Mouse (Mus musculus) embryo, embryonic 11 days (tissue): ENCODE data around the gene Gm19402.

Experiments used
- DNase-seq: peaks from one replicate; pipeline ENCODE4 v3.0.0-alpha.2; 2015

Gm19402 gene

DNA sequence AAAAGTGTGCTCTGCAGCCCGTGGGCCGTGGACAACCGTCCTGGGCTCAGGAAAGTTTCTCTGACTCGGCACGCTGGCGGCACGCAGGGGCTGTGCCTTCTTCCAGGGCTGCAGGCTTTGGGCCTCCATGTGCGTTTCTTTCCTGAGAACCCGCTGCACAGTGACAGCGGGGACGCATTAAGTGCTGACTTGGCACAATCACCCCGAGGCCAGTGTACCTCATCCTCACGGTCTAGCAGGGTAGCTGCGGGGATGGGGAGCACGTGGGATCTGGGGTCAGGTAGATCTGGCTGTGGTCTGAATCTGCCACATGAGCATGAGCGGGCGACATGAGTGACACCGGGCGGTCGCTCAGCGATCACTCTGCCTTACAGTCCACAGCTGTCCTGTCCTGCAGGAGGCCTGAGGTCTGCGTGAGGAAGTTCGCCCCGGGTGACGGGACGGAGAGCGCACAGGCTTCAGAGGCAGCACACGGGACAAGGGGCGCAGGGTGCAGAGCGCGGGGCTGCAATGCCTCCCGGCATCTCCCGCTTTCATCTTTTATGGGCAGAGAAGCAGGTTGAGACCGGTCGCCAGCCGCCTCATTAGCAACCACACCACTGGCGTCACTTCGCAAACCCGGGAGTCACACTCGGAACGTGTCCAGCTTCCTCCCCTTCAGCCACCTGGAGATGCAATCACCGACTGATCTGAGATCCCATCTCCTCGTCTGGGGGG, 26.4 kb downstream of the Gm19402 start:
- DNase-seq = peak; percentile 16

GRCm38 (mm10) chr10:77658286-77658994, 32.1 kb downstream of the Gm19402 start:
- DNase-seq = no peak

DNA sequence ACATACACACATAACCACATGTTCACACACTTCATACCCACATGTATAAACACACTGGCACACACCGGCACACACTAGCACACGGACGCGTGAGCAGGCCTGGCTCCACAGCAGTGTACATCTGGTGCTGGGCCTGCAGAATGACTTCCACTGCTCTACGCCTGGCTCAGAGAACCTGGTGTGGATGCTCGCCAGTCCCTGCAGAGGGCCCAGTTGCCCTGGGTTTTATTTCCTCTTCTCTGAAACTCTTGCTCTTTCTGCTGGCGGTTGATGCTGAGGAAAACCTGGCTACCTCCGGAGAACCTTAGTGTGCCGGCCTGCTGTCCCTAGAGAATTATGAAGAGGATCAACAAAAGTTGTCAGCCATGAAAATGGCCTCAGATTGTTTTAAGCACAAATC, 38.5 kb downstream of the Gm19402 start:
- no peak for DNase-seq

DNA sequence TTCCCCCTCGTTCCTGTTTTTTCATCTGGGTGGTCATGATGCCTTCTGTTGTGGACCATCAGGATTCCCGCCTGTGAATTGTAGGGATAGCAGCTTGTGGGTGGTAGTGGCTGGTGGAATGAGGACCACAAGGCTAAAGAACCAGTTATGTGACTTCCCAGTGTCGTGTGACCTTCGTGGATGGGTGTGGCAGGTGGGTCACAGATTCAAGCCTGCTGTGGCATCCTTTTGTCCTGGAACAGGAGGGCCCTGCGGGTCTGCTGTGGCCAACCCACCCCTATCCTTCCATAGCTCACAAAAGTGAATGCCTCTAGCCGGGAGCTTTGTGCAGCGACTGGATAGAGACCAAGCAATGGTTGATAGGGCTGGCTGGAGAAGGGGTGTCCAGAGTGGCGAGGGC, 42.7 kb downstream of the Gm19402 start:
- DNase-seq = no peak

- no peak for DNase-seq
Observed at GRCm38 (mm10) chr10:77647461-77647860, 43.1 kb downstream of the Gm19402 start.

DNA sequence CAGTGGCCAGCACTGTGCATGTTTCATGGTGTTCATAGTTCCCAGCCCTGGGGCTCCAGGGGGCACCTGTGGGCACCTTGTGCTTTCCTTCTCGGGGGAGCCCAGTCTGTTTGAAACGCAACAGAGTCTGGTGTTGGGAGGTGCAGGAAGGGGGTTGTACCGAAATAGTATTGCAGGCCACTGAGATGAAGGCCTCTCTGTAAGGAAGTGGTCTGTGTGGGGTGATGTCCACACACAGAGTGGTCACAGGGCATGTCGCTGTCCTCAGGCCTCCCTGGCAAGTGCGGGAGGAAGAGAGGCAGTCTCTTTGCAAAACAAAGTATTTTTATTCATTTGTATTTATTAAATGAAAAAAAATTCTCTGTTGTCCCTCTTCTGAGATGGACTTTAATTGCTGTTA, 45.0 kb downstream of the Gm19402 start:
- DNase-seq = no peak

DNA sequence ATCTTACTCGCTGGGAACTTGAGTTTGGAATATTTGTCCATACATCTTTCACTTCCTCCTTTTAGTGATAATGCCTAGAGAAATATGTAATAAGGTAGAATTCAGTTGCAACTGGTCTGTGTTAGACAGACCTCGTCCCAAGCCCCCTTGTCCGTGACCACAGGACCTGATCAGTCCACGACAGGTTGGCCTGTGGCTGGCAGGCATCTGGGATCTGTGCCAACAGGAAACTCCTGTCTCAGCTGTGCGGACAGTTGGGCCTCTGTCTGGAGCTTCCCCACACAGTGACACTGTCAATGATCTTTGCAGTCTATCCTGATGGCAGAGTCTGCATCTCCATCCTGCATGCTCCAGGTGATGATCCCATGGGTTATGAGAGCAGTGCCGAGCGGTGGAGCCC, 47.4 kb downstream of the Gm19402 start:
- no peak for DNase-seq
